Mouse (Mus musculus) limb, embryonic 15.5 days (tissue): ENCODE data around the gene Csf2ra. TPM values are rescaled to one million over a fixed set of nuclear protein-coding genes. Genes with fewer than 3 reads are reported as not detected.
"Not testable (repeated sequence)": the region's sequence is repeated elsewhere in the genome, so short reads cannot be mapped to it uniquely, and the experiment has no call there.

Experiments used
- ATAC-seq: fragments of 200-750 bp; cut with Nextera tagmentation; 2 replicates; pipeline ENCODE4 v1.8.0; 2017; ENCODE audit warnings: low read depth, moderate TSS enrichment; ENCODE audit not compliant: insufficient number of reproducible peaks, low FRiP score, low TSS enrichment
- H3K27ac ChIP-seq: fragments of 300-500 bp; sonication (generic); 2 replicates; pipeline ENCODE4 v1.5.1; 2015; ENCODE audit warnings: moderate library complexity, mild to moderate bottlenecking, inconsistent platforms
- H3K27me3 ChIP-seq: fragments of 300-500 bp; sonication (generic); 2 replicates; pipeline ENCODE4 v1.6.1; 2015; ENCODE audit warnings: inconsistent platforms
- H3K36me3 ChIP-seq: fragments of 300-500 bp; sonication (generic); 2 replicates; pipeline ENCODE4 v1.6.1; 2015; ENCODE audit warnings: inconsistent platforms
- H3K4me1 ChIP-seq: fragments of 300-500 bp; sonication (generic); 2 replicates; pipeline ENCODE4 v1.6.1; 2015; ENCODE audit warnings: inconsistent platforms
- H3K4me2 ChIP-seq: fragments of 300-500 bp; sonication (generic); 2 replicates; pipeline ENCODE4 v1.6.1; 2015; ENCODE audit warnings: mild to moderate bottlenecking, inconsistent platforms
- H3K4me3 ChIP-seq: fragments of 300-500 bp; sonication (generic); 2 replicates; pipeline ENCODE4 v1.5.1; 2015; ENCODE audit warnings: mild to moderate bottlenecking, inconsistent platforms
- H3K9ac ChIP-seq: fragments of 300-500 bp; sonication (generic); 2 replicates; pipeline ENCODE4 v1.6.1; 2015; ENCODE audit warnings: inconsistent platforms
- H3K9me3 ChIP-seq: fragments of 300-500 bp; sonication (generic); 2 replicates; pipeline ENCODE4 v1.6.1; 2016; ENCODE audit warnings: inconsistent platforms
- WGBS: fragments of 180-500 bp; shearing (Covaris S2); methylation state at CpG from one replicate; pipeline ENCODE4 v1.1.7; 2015; 5-methylcytosine and 5-hydroxymethylcytosine counted together
- polyA plus RNA-seq: library from polyadenylated mRNA; unstranded; fragments of >200 nt; fragmentation: Nextera tagmentation; extraction: Ambion mirVana; gene quantifications from 2 replicates; pipeline ENCODE4 v1.2.1, GENCODE M21; 2015

The Csf2ra gene
- polyA plus RNA-seq, 1 experiment from 2014 or later: 39.0 TPM

- H3K4me2 ChIP-seq: no peak overlapping the region
- no peaks in the 10 kb centered on the region for H3K4me1 ChIP-seq
- H3K27ac ChIP-seq: no peak overlapping the region
- WGBS: 15% methylated on average over 10 of the region's 10 CpGs
- H3K9me3 ChIP-seq: no peaks in the 10 kb centered on the region
- H3K9ac ChIP-seq: no peak overlapping the region
- no peak overlapping the region for H3K4me3 ChIP-seq
- no peak for ATAC-seq
- H3K36me3 ChIP-seq: no peaks in the 10 kb centered on the region
- H3K27me3 ChIP-seq: no peaks in the 10 kb centered on the region
Observed at GRCm38 (mm10) chr19:61199836-61200235, 28.4 kb downstream of the Csf2ra start.

- H3K36me3 ChIP-seq: no peaks in the 10 kb centered on the region
- H3K27ac ChIP-seq: no peak overlapping the region
- H3K4me1 ChIP-seq: no peaks in the 10 kb centered on the region
- ATAC-seq: no peak
- 12% methylated on average over 13 of the region's 13 CpGs for WGBS
- no peak overlapping the region for H3K4me2 ChIP-seq
- no peak overlapping the region for H3K4me3 ChIP-seq
- H3K9me3 ChIP-seq: no peaks in the 10 kb centered on the region
- H3K27me3 ChIP-seq: no peaks in the 10 kb centered on the region
- no peak overlapping the region for H3K9ac ChIP-seq
Observed at GRCm38 (mm10) chr19:61199316-61199715, 28.9 kb downstream of the Csf2ra start.

- not testable (repeated sequence) for H3K27me3 ChIP-seq, H3K4me3 ChIP-seq, H3K9ac ChIP-seq, H3K4me2 ChIP-seq, H3K4me1 ChIP-seq, H3K36me3 ChIP-seq, H3K9me3 ChIP-seq, ATAC-seq, H3K27ac ChIP-seq
- WGBS: 86% methylated on average over 2 of the region's 2 CpGs
Observed at GRCm38 (mm10) chr19:61183590-61183989, 44.6 kb downstream of the Csf2ra start, which contains the start of gene Gm6020. Gm6020 (plus strand) TSS chr19:61183890.

GRCm38 (mm10) chr19:61175756-61176324 lies 52.4 kb downstream of the Csf2ra start, which contains the start of gene Gm7102:
Gm7102 (minus strand) TSS chr19:61176309.
- no peak for ATAC-seq
- peak within 1 kb of the TSS; percentile 47 for H3K4me2 ChIP-seq
- H3K36me3 ChIP-seq: no peaks in the 10 kb centered on the region
- no peak within 1 kb of the TSS for H3K9ac ChIP-seq
- 0 out of 2 replicates have a peak, but pooled peaks cover 2% of the 10 kb centered on the region for H3K4me1 ChIP-seq
- H3K4me3 ChIP-seq: peak within 1 kb of the TSS; percentile 32
- no peaks in the 10 kb centered on the region for H3K27me3 ChIP-seq
- H3K9me3 ChIP-seq: no peaks in the 10 kb centered on the region
- WGBS: 28% methylated on average over 39 of the region's 39 CpGs
- H3K27ac ChIP-seq: no peak within 1 kb of the TSS

Other genes with a start within 250 kb of the Csf2ra start
- 39.6 and 51.9 TPM in 2 replicates for gene Zfp950, start 87.6 kb downstream of the Csf2ra start, polyA plus RNA-seq
- 0.16 TPM in 1 of 2 replicates, not detected in the other for gene Gm7102, start 52.1 kb downstream of the Csf2ra start, polyA plus RNA-seq
- not detected in 2 replicates for gene Gm6020, start 44.5 kb downstream of the Csf2ra start, polyA plus RNA-seq
- not detected in 2 replicates for gene Gm21060, start 68.6 kb upstream of the Csf2ra start, polyA plus RNA-seq